ENCODE assay signal across 9 mouse cellular contexts in genomic region chr1:193423653-193424075, GRCm38 (mm10). TPM values are rescaled to one million over a fixed set of nuclear protein-coding genes. Genes with fewer than 3 reads are reported as not detected.
DNase-seq lines count a peak whose midpoint lies in the region; ATAC-seq and TF ChIP-seq lines count a peak whose summit lies in the region.
"Had no signal": no experiment of that assay in that cellular context is flagged by ENCODE, and none has a peak within 500 bp of the region (broad histone marks: within the 10 kb centered on the region; RNA-seq: fewer than 3 reads in every experiment).

No protein-coding gene starts in this region.

- 16% methylated on average over 8 of the region's 8 CpGs for WGBS in lung, embryonic 15.5 days
- WGBS in lung, adult 2 months = 34% methylated on average over 8 of the region's 8 CpGs
- WGBS in intestine, embryonic 15.5 days = 42% methylated on average over 8 of the region's 8 CpGs

- H3K27me3 ChIP-seq in lung, embryonic 15.5 days = no peaks in the 10 kb centered on the region
- H3K27me3 ChIP-seq in intestine, embryonic 15.5 days (replicated peaks) = no peaks in the 10 kb centered on the region

- ATAC-seq in lung, embryonic 15.5 days (ENCODE audit: borderline replicate concordance, extremely low read depth, low FRiP score, low TSS enrichment) = peak; percentile 64
- ATAC-seq in intestine, embryonic 15.5 days = peak; percentile 91
- peak; percentile 46; the same call in 1 of the 2 replicates for ATAC-seq in megakaryocyte progenitor cell, adult 5-6 weeks (replicated peaks; ENCODE audit: poor library complexity)
- no peak for ATAC-seq in megakaryocyte, adult 5-6 weeks (ENCODE audit: poor library complexity, severe bottlenecking)

- peaks cover 42% of the 10 kb centered on the region for H3K4me1 ChIP-seq in lung, embryonic 15.5 days
- H3K4me1 ChIP-seq in lung, adult 2 months (ENCODE audit: control insufficient read depth, insufficient read depth, low read length) = peaks cover 4% of the 10 kb centered on the region; the same call in 1 of the 2 replicates
- H3K4me1 ChIP-seq in intestine, embryonic 15.5 days (replicated peaks) = peaks cover 32% of the 10 kb centered on the region

- no peak for DNase-seq in lung, adult 2 months
- peak; percentile 29 for DNase-seq in yolk sac, embryonic 10.5 days (ENCODE audit: low spot score)
- no peak for DNase-seq in urinary bladder, adult 2 months (ENCODE audit: low spot score)
- DNase-seq: adrenal gland, postnatal 10 days; thymus, postnatal 4 days had no signal

- peak overlapping the region; percentile 83 for H3K27ac ChIP-seq in lung, embryonic 15.5 days
- H3K27ac ChIP-seq in intestine, embryonic 15.5 days = peak overlapping the region; percentile 82

- no peaks in the 10 kb centered on the region for H3K9me3 ChIP-seq in lung, embryonic 15.5 days
- no peaks in the 10 kb centered on the region for H3K9me3 ChIP-seq in intestine, embryonic 15.5 days

- no peak for TF ChIP-seq POLR2A in lung, adult 2 months (IDR thresholded peaks at IDR 0.05; ENCODE audit: borderline replicate concordance, extremely low read depth, low read depth, low read length)

- no peak overlapping the region for H3K4me3 ChIP-seq in lung, embryonic 15.5 days
- H3K4me3 ChIP-seq in lung, adult 2 months (replicated peaks; ENCODE audit: extremely low read depth, low read depth, low read length) = no peak overlapping the region
- H3K4me3 ChIP-seq in intestine, embryonic 15.5 days (replicated peaks) = no peak overlapping the region

- no peaks in the 10 kb centered on the region for H3K36me3 ChIP-seq in lung, embryonic 15.5 days
- no peaks in the 10 kb centered on the region for H3K36me3 ChIP-seq in intestine, embryonic 15.5 days

- no peak for TF ChIP-seq CTCF in lung, adult 2 months (IDR thresholded peaks at IDR 0.05; ENCODE audit: insufficient read depth, low read length)

- peak overlapping the region; percentile 20; the same call in 1 of the 2 replicates for H3K4me2 ChIP-seq in lung, embryonic 15.5 days
- H3K4me2 ChIP-seq in intestine, embryonic 15.5 days (replicated peaks) = peak overlapping the region; percentile 49

- H3K9ac ChIP-seq in lung, embryonic 15.5 days = no peak overlapping the region
- no peak overlapping the region for H3K9ac ChIP-seq in intestine, embryonic 15.5 days

RNA-seq across cellular contexts. Expression of gene Camk1g, which starts 53.6 kb away (rescaled TPM):
- polyA plus RNA-seq in lung, embryonic 15.5 days (2015; fragmentation: Nextera tagmentation; extraction: Ambion mirVana) = 36.8 and 38.8 TPM in 2 replicates
- 0.15 and 0.26 TPM in 2 replicates for polyA plus RNA-seq in lung, adult 2 months (2012; rRNA removed)
- 5.2 and 6.8 TPM in 2 replicates for polyA plus RNA-seq in intestine, embryonic 15.5 days (2015; fragmentation: Nextera tagmentation; extraction: Ambion mirVana)
- total RNA-seq in megakaryocyte progenitor cell, adult 5-6 weeks (2015) = not detected in 2 replicates
- not detected in 2 replicates for total RNA-seq in megakaryocyte progenitor cell, adult 5-6 weeks (2017)
- polyA plus RNA-seq in urinary bladder, adult 2 months (2012; rRNA removed) = 0.44 and 0.48 TPM in 2 replicates
- not detected in 2 replicates for total RNA-seq in megakaryocyte, adult 5-6 weeks (2015)
- not detected in 2 replicates for total RNA-seq in megakaryocyte, adult 5-6 weeks (2017)
